Mouse (Mus musculus): ENCODE measurements at regions not wholly inside any gene's neighbourhood (a gene's known extent, or its start where the extent isn't known, plus 50 kb on each side); places are given as distances from the start of the nearest gene placed in this dataset.

GRCm38 (mm10) chr4:32074399-32075296 lies 110.8 kb downstream of the Map3k7 start:
- DNase-seq (ENCODE audit: extremely low read depth, low read depth): no peak

GRCm38 (mm10) chr4:32076391-32076925 lies 112.6 kb downstream of the Map3k7 start:
- no peak for DNase-seq (ENCODE audit: extremely low read depth, low read depth)

GRCm38 (mm10) chr4:32083456-32083855 lies 119.6 kb downstream of the Map3k7 start:
- DNase-seq (ENCODE audit: extremely low read depth, low read depth): no peak

GRCm38 (mm10) chr4:32084250-32084869 lies 120.5 kb downstream of the Map3k7 start:
- no peak for DNase-seq (ENCODE audit: extremely low read depth, low read depth)

- no peak for DNase-seq (ENCODE audit: extremely low read depth, low read depth)
These were observed 121.1 kb downstream of the Map3k7 start for GRCm38 (mm10) chr4:32085040-32085439.

GRCm38 (mm10) chr4:32091086-32091485 lies 127.2 kb downstream of the Map3k7 start:
- no peak for DNase-seq (ENCODE audit: extremely low read depth, low read depth)

- no peak for DNase-seq (ENCODE audit: extremely low read depth, low read depth)
These were observed 128.6 kb downstream of the Map3k7 start for GRCm38 (mm10) chr4:32092320-32093041.

GRCm38 (mm10) chr4:32098233-32098632 lies 134.3 kb downstream of the Map3k7 start:
- DNase-seq (ENCODE audit: extremely low read depth, low read depth): no peak

- DNase-seq (ENCODE audit: extremely low read depth, low read depth): no peak
These were observed 137.1 kb downstream of the Map3k7 start for GRCm38 (mm10) chr4:32101002-32101401.

- DNase-seq (ENCODE audit: extremely low read depth, low read depth): no peak
These were observed 131.9 kb upstream of the Bach2 start for GRCm38 (mm10) chr4:32106664-32107171.

GRCm38 (mm10) chr4:32122320-32122719 lies 116.3 kb upstream of the Bach2 start:
- no peak for DNase-seq (ENCODE audit: extremely low read depth, low read depth)

GRCm38 (mm10) chr4:32126828-32127227 lies 111.8 kb upstream of the Bach2 start:
- DNase-seq (ENCODE audit: extremely low read depth, low read depth): no peak

GRCm38 (mm10) chr4:32130594-32130993 lies 108.0 kb upstream of the Bach2 start:
- DNase-seq (ENCODE audit: extremely low read depth, low read depth): no peak

- no peak for DNase-seq (ENCODE audit: extremely low read depth, low read depth)
These were observed 106.8 kb upstream of the Bach2 start for GRCm38 (mm10) chr4:32131819-32132218.

- DNase-seq (ENCODE audit: extremely low read depth, low read depth): no peak
These were observed 102.5 kb upstream of the Bach2 start for GRCm38 (mm10) chr4:32136151-32136550.

- no peak for DNase-seq (ENCODE audit: extremely low read depth, low read depth)
These were observed 101.4 kb upstream of the Bach2 start for GRCm38 (mm10) chr4:32137243-32137642.

- no peak for DNase-seq (ENCODE audit: extremely low read depth, low read depth)
These were observed 100.6 kb upstream of the Bach2 start for GRCm38 (mm10) chr4:32137966-32138365.

- no peak for DNase-seq (ENCODE audit: extremely low read depth, low read depth)
These were observed 99.0 kb upstream of the Bach2 start for GRCm38 (mm10) chr4:32139586-32139985.

GRCm38 (mm10) chr4:32140068-32140467 lies 98.5 kb upstream of the Bach2 start:
- no peak for DNase-seq (ENCODE audit: extremely low read depth, low read depth)

GRCm38 (mm10) chr4:32142198-32142597 lies 96.4 kb upstream of the Bach2 start:
- no peak for DNase-seq (ENCODE audit: extremely low read depth, low read depth)

- DNase-seq (ENCODE audit: extremely low read depth, low read depth): no peak
These were observed 91.5 kb upstream of the Bach2 start for GRCm38 (mm10) chr4:32147146-32147545.

- DNase-seq (ENCODE audit: extremely low read depth, low read depth): no peak
These were observed 90.0 kb upstream of the Bach2 start for GRCm38 (mm10) chr4:32148597-32148996.
